Mouse (Mus musculus) kidney, postnatal 36 days (tissue): ENCODE measurements around the gene Tut4.
A peak's percentile ranks its signal among the peaks of the same experiment; 100 is the strongest.

Experiments
- DNase-seq, 2 experiments: peaks; one replicate each; pipeline ENCODE4 v3.0.0; 2021 to 2022; ENCODE audit warnings: mixed read lengths in 2 of 2

Tut4 gene

DNA sequence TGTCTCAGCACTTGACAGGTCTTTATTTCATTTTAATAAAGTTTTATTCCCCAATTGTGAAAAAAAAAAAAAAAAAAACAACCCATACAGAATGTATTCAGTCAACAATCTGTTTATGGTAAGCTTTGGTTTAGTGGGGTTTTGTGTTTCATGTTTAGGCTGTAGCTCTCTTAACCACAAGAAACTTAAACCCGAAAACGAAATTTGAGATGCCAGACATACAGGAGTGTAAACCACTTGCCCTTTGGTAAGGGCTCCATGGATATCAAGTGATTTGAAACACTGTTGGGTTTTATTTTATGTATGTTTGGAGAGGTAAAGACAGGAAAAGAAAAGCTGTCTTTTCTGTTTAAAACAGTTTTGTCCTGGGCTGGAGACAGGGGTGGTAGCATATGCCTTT is 80.5 kb downstream of the Tut4 start:
- no peak for DNase-seq

GRCm38 (mm10) chr4:108565026-108565425 is 105.8 kb downstream of the Tut4 start:
- no peak for DNase-seq

DNA sequence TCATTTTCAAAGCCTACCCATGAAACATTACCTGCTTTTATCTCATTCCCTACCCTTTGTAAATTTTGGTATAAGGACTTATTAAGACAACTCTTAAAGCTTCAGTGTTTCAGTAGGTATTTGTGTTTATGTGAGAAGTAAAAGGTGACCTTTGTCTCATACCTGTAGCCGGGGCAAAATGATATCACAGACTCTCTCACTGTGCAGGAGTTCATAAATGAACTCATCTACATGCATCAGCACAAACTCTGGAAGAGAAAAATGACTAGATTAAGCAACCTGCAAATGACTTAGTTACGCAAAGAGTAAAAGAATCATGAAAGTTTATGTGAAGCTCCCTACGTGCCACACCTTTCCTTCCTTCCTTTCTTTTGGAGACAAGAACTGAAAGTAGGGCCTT is 113.4 kb downstream of the Tut4 start:
- DNase-seq = no peak

- peak; percentile 98 to 99 for DNase-seq
Observed at GRCm38 (mm10) chr4:108578840-108579742, 119.9 kb downstream of the Tut4 start, which contains the start of the genes Prpf38a and Orc1. TSS of gene Prpf38a (minus strand) at chr4:108579336. TSS of gene Orc1 (plus strand) at chr4:108579423.

DNA sequence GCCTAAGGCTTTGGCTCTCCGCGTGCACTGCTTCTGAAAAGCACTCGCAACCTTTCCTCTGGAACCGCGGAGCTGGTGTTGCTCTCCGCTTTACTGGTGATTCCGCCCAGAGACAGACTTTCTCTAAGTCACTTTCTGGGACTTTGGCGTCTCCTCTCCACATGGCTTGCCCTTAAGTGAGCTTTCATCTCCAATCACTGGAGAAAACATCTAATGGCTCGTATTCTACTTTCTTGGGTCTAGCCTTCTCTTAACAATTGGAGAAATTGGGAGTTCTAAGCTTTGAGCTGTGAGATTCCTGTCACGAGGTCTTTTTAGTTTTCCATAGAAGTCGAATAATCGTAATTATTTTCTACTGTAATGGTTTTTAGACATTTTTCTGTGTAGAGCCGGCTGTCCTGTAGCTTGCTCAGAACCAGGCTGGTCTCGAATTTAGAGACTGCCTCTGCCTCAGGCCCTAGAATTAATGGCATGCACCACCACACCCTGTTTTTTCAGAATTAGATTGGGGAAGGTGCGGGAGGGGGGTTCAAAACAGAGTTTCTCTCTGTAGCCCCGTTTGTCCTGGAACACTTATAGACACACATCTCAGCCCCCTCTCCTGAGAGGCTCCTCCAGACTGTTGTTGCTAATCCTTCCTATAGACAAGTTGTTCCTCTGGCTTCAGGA is 120.7 kb downstream of the Tut4 start:
- DNase-seq = no peak

DNA sequence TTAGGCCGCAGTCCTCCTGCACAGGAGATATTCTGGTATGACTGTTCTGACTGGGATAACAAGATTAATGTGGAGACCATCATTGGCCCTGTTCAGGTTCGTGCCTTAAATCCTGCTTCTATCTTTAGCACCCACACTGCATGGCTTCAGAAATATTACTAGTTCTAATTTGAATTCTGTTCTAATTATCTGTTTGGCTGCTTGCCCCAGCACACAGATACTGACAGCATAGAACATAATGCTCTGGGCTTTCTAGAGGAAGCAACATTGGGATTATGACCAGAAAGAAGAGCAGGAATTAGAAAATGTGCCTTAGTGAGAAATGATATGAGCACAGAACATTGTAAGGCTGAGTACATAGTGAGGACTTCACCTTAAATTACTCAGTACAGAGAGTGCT is 134.2 kb downstream of the Tut4 start:
- DNase-seq = no peak

- no peak for DNase-seq
Observed at GRCm38 (mm10) chr4:108595785-108596184, 136.6 kb downstream of the Tut4 start.

DNA sequence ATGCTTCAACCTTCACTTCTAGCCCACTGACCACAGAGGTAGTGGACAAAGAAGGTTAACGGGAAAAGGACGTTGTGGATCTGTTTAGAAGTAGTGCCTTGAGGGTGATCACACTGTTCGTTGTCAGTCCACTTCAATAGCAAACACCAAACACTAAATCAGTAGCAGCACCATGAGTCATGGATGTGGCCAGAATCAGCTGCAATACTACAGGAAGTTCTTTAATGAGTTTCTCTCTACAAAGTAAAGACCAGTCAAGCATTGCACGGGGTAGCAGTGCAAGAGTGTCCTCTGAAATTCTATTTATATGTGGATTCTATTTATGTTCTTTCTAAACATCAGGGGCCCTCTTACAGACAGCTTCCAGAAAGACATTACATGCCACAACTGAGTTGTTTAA is 139.1 kb downstream of the Tut4 start:
- DNase-seq = no peak

- DNase-seq = no peak
Observed at GRCm38 (mm10) chr4:108601870-108602269, 142.6 kb downstream of the Tut4 start.

DNA sequence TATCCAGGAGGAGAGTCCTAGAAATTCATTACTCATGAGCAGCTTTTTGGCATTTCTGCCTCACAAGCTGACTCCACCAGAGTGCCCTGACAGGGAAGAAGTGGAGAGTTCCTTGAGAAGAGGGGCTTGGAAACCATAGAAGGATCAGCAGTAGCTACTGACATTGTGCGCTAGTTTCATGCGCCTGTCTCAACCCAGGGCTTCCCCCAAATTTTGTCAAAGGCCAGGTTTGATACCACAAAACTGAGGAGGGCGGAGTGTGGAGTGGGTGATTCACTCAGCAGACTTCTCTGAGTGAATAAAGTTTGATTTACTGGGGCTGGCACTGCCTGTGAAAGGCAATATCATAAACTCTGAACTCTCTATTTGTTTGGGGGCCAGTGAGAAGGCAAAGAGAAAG is 149.4 kb downstream of the Tut4 start:
- no peak for DNase-seq
